Mouse (Mus musculus): ENCODE data around the gene Slc35e2. TPM values are rescaled to one million over a fixed set of nuclear protein-coding genes. Genes with fewer than 3 reads are reported as not detected.
"Not testable (repeated sequence)": the region's sequence is repeated elsewhere in the genome, so short reads cannot be mapped to it uniquely, and the experiment has no call there.

Slc35e2 gene
- polyA plus RNA-seq, 1 experiment from 2014 or later: 12.3 TPM

- WGBS: 95% methylated on average over 2 of the region's 2 CpGs
- H3K4me3 ChIP-seq (ENCODE audit: low read length); H3K4me2 ChIP-seq (ENCODE audit: low read length); H3K27me3 ChIP-seq (replicated peaks; ENCODE audit: control insufficient read depth, insufficient read depth, low read length); H3K4me1 ChIP-seq (ENCODE audit: control insufficient read depth, insufficient read depth, low read depth, low read length); H3K9me3 ChIP-seq (ENCODE audit: control insufficient read depth, low read length); H3K9ac ChIP-seq (ENCODE audit: low read depth, low read length); ATAC-seq; H3K27ac ChIP-seq (ENCODE audit: low read depth, low read length): not testable (repeated sequence)
- peaks cover 73% of the 10 kb centered on the region for H3K36me3 ChIP-seq (ENCODE audit: control insufficient read depth, insufficient read depth, low read length)
These were observed 44.1 kb downstream of the Slc35e2 start, which contains the start of gene Gm10563 for GRCm38 (mm10) chr4:155645308-155645707. Gene Gm10563 (minus strand): TSS chr4:155645408.

GRCm38 (mm10) chr4:155645721-155646120 lies 44.5 kb downstream of the Slc35e2 start:
- H3K36me3 ChIP-seq (ENCODE audit: control insufficient read depth, insufficient read depth, low read length): peaks cover 73% of the 10 kb centered on the region

GRCm38 (mm10) chr4:155649355-155649754 lies 48.1 kb downstream of the Slc35e2 start:
- peaks cover 55% of the 10 kb centered on the region for H3K36me3 ChIP-seq (ENCODE audit: control insufficient read depth, insufficient read depth, low read length)
- no peak overlapping the region for H3K4me3 ChIP-seq (ENCODE audit: low read length)
- peaks cover 31% of the 10 kb centered on the region for H3K27me3 ChIP-seq (replicated peaks; ENCODE audit: control insufficient read depth, insufficient read depth, low read length)
- ATAC-seq: no peak
- no peak overlapping the region for H3K4me2 ChIP-seq (ENCODE audit: low read length)
- H3K9ac ChIP-seq (ENCODE audit: low read depth, low read length): no peak overlapping the region
- WGBS: 92% methylated on average over 11 of the region's 11 CpGs
- H3K9me3 ChIP-seq (ENCODE audit: control insufficient read depth, low read length): no peaks in the 10 kb centered on the region
- no peak overlapping the region for H3K27ac ChIP-seq (ENCODE audit: low read depth, low read length)
- H3K4me1 ChIP-seq (ENCODE audit: control insufficient read depth, insufficient read depth, low read depth, low read length): peaks cover 20% of the 10 kb centered on the region

More at GRCm38 (mm10) chr4:155645721-155646120, 44.5 kb downstream of the Slc35e2 start:
- H3K4me2 ChIP-seq (ENCODE audit: low read length): no peak overlapping the region
- no peak for ATAC-seq
- WGBS: 97% methylated on average over 5 of the region's 5 CpGs
- no peaks in the 10 kb centered on the region for H3K9me3 ChIP-seq (ENCODE audit: control insufficient read depth, low read length)
- H3K27me3 ChIP-seq (replicated peaks; ENCODE audit: control insufficient read depth, insufficient read depth, low read length): peaks cover 7% of the 10 kb centered on the region
- no peak overlapping the region for H3K27ac ChIP-seq (ENCODE audit: low read depth, low read length)
- H3K4me1 ChIP-seq (ENCODE audit: control insufficient read depth, insufficient read depth, low read depth, low read length): no peaks in the 10 kb centered on the region
- H3K9ac ChIP-seq (ENCODE audit: low read depth, low read length): no peak overlapping the region
- no peak overlapping the region for H3K4me3 ChIP-seq (ENCODE audit: low read length)

GRCm38 (mm10) chr4:155651553-155652269 lies 50.5 kb downstream of the Slc35e2 start:
- no peak overlapping the region for H3K27ac ChIP-seq (ENCODE audit: low read depth, low read length)
- H3K9ac ChIP-seq (ENCODE audit: low read depth, low read length): no peak overlapping the region
- H3K36me3 ChIP-seq (ENCODE audit: control insufficient read depth, insufficient read depth, low read length): peaks cover 54% of the 10 kb centered on the region
- H3K4me1 ChIP-seq (ENCODE audit: control insufficient read depth, insufficient read depth, low read depth, low read length): peaks cover 27% of the 10 kb centered on the region
- 70% methylated on average over 15 of the region's 15 CpGs for WGBS
- H3K4me3 ChIP-seq (ENCODE audit: low read length): no peak overlapping the region
- ATAC-seq: no peak
- H3K27me3 ChIP-seq (replicated peaks; ENCODE audit: control insufficient read depth, insufficient read depth, low read length): peaks cover 55% of the 10 kb centered on the region
- no peak overlapping the region for H3K4me2 ChIP-seq (ENCODE audit: low read length)
- H3K9me3 ChIP-seq (ENCODE audit: control insufficient read depth, low read length): no peaks in the 10 kb centered on the region

- H3K9ac ChIP-seq (ENCODE audit: low read depth, low read length): peak overlapping the region; percentile 56
- peak; percentile 2; the same call in 1 of the 2 replicates for ATAC-seq
- no peak overlapping the region for H3K27ac ChIP-seq (ENCODE audit: low read depth, low read length)
- peaks cover 51% of the 10 kb centered on the region for H3K36me3 ChIP-seq (ENCODE audit: control insufficient read depth, insufficient read depth, low read length)
- peak overlapping the region; percentile 36 for H3K4me3 ChIP-seq (ENCODE audit: low read length)
- peak overlapping the region; percentile 72 for H3K4me2 ChIP-seq (ENCODE audit: low read length)
- H3K9me3 ChIP-seq (ENCODE audit: control insufficient read depth, low read length): no peaks in the 10 kb centered on the region
- peaks cover 27% of the 10 kb centered on the region for H3K4me1 ChIP-seq (ENCODE audit: control insufficient read depth, insufficient read depth, low read depth, low read length)
- WGBS: 25% methylated on average over 36 of the region's 36 CpGs
- H3K27me3 ChIP-seq (replicated peaks; ENCODE audit: control insufficient read depth, insufficient read depth, low read length): peaks cover 56% of the 10 kb centered on the region
These were observed 51.3 kb downstream of the Slc35e2 start for GRCm38 (mm10) chr4:155652283-155653085.

- ATAC-seq: peak; percentile 43
- Histone ChIP-seq H3K27ac (ENCODE audit: low read depth, low read length) (no peak within 1 kb of the TSS), H3K4me3 (ENCODE audit: low read length) (peak within 1 kb of the TSS; percentile 36), H3K27me3 (replicated peaks; ENCODE audit: control insufficient read depth, insufficient read depth, low read length) (peaks cover 56% of the 10 kb centered on the region), H3K9ac (ENCODE audit: low read depth, low read length) (peak within 1 kb of the TSS; percentile 56), H3K9me3 (ENCODE audit: control insufficient read depth, low read length) (no peaks in the 10 kb centered on the region), H3K4me2 (ENCODE audit: low read length) (peak within 1 kb of the TSS; percentile 72), H3K36me3 (ENCODE audit: control insufficient read depth, insufficient read depth, low read length) (peaks cover 45% of the 10 kb centered on the region), H3K4me1 (ENCODE audit: control insufficient read depth, insufficient read depth, low read depth, low read length) (peaks cover 27% of the 10 kb centered on the region)
- 0% methylated on average over 33 of the region's 33 CpGs for WGBS
These were observed 51.9 kb downstream of the Slc35e2 start, which contains the start of gene Mmp23 for GRCm38 (mm10) chr4:155653086-155653450. Gene Mmp23 (minus strand): TSS chr4:155653384.

GRCm38 (mm10) chr4:155653451-155654182 lies 52.4 kb downstream of the Slc35e2 start:
- peak overlapping the region; percentile 56 for H3K9ac ChIP-seq (ENCODE audit: low read depth, low read length)
- no peak overlapping the region for H3K27ac ChIP-seq (ENCODE audit: low read depth, low read length)
- H3K4me3 ChIP-seq (ENCODE audit: low read length): peak overlapping the region; percentile 36
- H3K36me3 ChIP-seq (ENCODE audit: control insufficient read depth, insufficient read depth, low read length): peaks cover 39% of the 10 kb centered on the region
- H3K4me2 ChIP-seq (ENCODE audit: low read length): peak overlapping the region; percentile 72
- 2% methylated on average over 31 of the region's 31 CpGs for WGBS
- peaks cover 27% of the 10 kb centered on the region for H3K4me1 ChIP-seq (ENCODE audit: control insufficient read depth, insufficient read depth, low read depth, low read length)
- H3K9me3 ChIP-seq (ENCODE audit: control insufficient read depth, low read length): no peaks in the 10 kb centered on the region
- peaks cover 56% of the 10 kb centered on the region for H3K27me3 ChIP-seq (replicated peaks; ENCODE audit: control insufficient read depth, insufficient read depth, low read length)
- peak; percentile 40 for ATAC-seq

GRCm38 (mm10) chr4:155654183-155654455 lies 52.9 kb downstream of the Slc35e2 start:
- ATAC-seq: no peak
- Histone ChIP-seq H3K9me3 (ENCODE audit: control insufficient read depth, low read length) (no peaks in the 10 kb centered on the region), H3K9ac (ENCODE audit: low read depth, low read length) (peak overlapping the region; percentile 30; the same call in 1 of the 2 replicates), H3K27me3 (replicated peaks; ENCODE audit: control insufficient read depth, insufficient read depth, low read length) (peaks cover 56% of the 10 kb centered on the region), H3K4me3 (ENCODE audit: low read length) (peak overlapping the region; percentile 28; the same call in 1 of the 2 replicates), H3K4me1 (ENCODE audit: control insufficient read depth, insufficient read depth, low read depth, low read length) (peaks cover 27% of the 10 kb centered on the region), H3K27ac (ENCODE audit: low read depth, low read length) (no peak overlapping the region), H3K36me3 (ENCODE audit: control insufficient read depth, insufficient read depth, low read length) (peaks cover 37% of the 10 kb centered on the region), H3K4me2 (ENCODE audit: low read length) (peak overlapping the region; percentile 53)
- WGBS: 6% methylated on average over 6 of the region's 6 CpGs
